Mouse (Mus musculus) testis, postnatal 14 days (tissue): ENCODE measurements at regions not wholly inside any gene's neighbourhood (a gene's known extent, or its start where the extent isn't known, plus 50 kb on each side); places are given as distances from the start of the nearest gene placed in this dataset.
"Not testable (repeated sequence)": the region's sequence is repeated elsewhere in the genome, so short reads cannot be mapped to it uniquely, and the experiment has no call there.

ENCODE experiments used
- DNase-seq: peaks from one replicate; pipeline ENCODE4 v3.0.0; 2021; ENCODE audit warnings: low spot score

DNA sequence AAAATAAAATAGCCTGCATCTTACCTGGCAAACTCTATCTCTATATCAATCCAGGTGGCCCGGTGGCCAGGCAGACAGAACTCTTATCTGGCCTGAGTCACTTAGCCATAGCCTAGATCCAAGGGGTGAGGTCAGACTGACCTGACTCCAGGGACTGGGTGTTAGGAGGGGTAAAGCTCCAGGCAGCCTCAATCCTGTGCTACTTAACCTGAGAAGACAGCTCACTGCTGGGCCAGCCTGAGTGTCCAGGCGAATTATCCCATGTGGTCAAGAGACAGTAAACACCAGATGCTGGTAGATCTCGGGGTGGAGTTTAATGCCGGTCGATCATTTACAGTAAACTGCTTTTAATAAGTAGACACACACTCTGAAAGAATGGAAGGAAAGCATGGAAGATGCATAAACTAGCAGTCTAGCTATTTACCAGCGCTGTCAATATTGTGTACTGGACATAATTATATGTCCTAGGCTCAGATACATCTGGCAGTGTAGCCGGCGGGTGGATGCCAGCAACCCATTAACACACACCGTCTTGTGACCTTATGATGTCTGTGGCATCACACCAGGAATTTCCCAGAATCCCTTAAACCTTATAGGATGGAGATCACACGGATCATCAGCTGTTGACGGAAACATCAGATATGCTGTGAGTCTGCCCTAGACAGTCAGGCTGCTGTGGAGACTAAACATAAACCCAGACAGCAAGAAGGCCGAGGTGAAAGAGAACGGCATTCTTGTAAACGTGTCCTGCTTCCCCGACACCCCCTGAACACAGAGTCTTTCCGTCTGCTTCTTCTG is 153.9 kb upstream of the Ubl3 start:
- no peak for DNase-seq

DNA sequence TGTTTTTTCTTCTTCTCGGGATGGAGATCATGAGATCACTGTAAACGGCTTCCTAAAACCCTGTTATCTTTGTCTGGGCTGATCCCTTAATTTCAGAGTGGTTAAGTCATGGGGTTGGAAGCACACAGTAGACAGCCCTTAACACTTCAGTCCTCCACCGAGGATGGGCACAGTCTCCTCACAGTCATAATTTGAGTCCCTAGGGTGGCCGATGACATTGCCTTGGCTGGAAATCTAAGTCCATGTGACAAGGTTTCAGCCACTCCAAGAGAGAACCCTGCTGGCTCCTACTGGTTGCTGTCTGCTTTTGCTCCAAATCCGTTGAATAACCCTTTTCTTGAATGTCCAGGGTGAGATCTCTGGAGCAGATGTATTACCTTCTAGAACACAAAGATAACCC is 152.2 kb upstream of the Ubl3 start:
- DNase-seq: no peak

DNA sequence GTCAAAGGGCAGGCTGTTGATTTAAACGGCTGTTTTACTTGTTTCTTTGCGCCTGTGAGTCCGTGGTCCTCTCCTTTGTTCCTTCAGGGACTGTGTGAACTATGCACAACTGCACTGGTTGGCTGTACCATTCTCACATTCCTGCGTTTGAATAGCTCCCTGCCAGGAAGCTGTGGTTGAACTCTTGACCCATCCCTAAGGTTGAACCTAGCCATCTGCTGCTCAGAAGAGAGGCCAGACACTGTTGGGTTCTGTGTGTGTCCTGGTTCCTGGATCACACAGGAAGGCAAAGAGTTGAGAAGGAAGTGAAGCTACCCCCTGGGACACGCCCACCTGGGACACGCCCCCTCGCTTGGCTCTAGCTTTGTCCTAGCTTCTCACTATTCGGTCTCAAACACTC is 149.3 kb upstream of the Ubl3 start:
- no peak for DNase-seq

DNA sequence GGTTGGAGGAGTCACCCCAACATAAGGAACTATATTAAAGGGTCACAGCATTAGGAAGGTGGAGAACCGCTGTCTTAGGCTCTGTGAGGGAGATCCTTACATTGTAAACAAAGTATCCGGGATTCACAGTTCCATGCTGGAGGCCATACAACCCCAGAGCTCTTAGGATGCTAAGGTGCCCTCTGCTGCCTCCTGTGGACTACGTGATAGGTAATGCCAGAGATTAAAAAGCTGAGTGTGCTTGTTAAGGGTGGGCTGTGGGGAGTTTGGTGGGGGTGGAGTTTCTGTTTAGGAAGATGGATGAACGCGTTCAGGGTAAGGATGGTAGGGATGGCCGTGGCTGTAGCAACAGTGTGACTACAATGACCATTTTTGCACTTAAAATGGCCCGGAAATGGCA is 148.4 kb upstream of the Ubl3 start:
- no peak for DNase-seq

DNA sequence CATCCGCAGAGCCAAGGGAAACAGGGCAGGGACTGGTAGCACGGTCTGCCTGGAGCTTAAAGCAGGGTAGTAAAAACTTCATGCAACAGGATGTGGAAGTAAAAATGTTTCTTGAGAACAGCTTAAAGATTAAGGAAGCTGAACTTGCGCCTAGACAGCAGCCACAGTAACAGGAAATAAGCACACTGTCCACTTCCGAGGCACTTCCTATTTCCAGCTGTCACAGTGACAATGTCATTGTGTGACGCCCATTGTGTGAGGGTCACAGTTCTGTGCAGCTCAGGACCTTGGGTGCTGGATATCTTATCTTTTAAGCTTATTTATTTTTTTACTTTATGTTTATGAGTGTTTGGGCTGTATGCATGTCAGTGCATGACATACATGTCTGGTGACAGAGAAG is 147.7 kb upstream of the Ubl3 start:
- no peak for DNase-seq

DNA sequence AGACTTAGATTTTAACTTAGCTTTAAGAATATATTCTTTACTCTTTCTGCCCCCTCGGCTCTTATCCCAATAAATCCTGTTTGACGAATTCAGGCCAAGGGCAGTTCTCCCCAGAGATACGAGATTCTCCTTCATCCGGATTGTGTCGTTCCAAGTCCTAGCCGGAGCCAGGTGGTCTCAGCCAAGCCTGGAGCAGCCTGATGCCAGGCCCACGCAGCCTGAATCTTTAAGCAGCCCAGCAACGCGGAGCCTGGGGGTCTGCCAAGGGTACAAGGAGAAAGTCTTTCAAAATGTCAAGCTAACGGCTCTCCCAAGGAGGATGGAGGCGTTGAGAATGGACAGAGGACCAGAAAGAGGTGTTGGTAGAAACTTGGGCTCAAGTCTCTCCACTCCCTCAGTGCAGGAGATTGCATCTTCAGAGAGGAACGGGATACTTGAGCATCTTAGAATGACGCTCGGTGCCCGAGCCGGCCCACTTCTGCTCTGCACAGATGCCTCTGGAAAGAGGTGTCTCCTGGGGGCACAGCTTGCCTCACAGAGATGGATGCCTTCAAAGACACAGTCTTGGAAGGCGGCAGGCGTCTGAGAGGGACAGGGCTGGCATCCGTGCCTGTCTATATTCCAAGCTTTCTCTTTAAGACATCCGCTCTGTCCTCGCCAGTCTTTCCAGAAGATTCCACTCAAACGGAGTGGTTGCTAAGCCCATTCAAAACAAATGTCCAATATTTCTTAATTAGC is 145.2 kb upstream of the Ubl3 start:
- DNase-seq: no peak

DNA sequence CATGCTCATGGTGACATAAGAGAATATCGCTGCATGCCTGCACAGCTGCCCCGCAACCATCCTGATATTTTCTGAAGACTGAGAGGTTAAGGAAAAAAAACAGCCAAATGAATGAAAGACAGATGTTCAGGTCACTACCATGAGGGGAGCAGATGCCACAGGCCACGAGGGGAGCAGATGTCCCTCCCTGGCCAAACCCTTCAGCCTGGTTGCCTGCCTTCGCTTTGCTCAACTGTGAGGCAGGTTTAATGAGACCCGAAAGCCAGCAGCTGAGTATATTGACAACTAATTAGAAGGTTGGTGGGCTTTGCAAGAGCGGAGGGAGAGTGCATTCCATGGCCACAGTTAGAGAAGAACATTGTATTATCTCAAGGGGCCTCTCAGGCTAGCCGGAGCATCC is 141.8 kb upstream of the Ubl3 start:
- DNase-seq: no peak

DNA sequence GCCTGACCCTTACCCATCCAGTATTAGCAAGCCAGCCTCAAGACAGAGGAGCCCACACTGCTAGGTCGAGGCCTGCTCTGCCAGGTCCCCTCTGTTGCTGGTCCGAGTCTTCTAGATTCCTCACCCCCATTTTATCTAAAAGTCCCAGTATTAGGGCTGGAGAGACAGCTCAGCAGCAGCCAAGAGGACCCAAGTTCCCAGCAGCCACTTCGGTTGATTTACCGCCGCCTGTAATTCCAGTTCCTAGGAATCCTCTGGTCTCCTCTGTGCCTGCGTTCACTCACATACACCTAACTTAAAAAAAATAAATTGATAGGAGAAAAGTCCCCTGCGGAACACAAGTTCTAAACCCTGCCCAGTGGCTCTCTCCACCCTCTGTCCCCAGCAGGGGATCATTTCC is 138.9 kb upstream of the Ubl3 start:
- no peak for DNase-seq

DNA sequence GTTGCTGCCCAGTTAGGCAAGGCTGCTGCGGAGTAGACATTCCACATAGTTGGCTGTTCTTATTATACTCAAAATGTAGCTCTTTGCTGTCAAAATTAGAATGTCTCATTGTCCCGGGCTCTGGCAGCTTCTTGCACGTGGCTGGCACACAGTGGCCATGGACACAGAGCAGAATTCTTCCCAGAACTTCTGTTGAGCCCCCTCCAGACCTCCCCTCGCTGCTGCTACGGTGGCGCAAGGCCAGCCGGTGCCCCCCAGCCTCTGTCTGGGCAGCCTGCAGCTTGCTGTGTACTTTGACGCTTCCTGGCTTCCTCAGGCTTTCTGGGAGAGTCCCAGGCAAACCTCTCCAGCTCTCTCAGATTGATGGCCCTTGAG is 138.2 kb upstream of the Ubl3 start:
- peak; percentile 41 for DNase-seq

DNA sequence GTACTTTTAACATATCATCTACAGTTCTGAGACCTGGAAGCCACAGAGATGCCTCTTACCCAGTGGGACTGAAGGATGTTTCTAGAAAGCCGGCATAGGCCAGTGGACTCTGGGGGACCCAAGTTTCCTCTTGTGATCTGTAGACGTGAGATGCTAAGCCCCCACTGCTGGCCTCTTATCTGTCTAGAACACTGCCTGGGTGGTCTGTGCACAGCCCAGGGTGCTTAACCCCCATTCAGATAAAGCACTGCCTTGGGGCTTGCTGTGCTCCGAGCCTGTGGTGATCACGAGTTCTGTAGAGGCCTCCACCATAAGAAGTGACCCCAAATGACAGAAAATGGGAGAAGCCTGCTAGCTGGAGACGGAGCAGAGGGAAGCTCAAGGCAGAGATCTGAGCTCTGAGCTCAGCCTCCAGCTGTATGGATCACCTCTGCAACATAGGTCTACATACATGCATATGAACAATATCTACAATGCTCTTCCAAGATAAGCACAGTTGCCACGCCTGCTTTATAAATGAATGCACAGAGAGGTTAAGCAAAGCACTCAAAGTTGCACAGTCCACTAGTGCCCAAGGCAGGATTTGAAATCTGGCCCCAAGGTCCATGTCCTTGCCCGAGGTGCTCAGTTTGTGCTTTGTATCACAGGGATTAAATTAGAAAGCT is 137.7 kb upstream of the Ubl3 start:
- no peak for DNase-seq

DNA sequence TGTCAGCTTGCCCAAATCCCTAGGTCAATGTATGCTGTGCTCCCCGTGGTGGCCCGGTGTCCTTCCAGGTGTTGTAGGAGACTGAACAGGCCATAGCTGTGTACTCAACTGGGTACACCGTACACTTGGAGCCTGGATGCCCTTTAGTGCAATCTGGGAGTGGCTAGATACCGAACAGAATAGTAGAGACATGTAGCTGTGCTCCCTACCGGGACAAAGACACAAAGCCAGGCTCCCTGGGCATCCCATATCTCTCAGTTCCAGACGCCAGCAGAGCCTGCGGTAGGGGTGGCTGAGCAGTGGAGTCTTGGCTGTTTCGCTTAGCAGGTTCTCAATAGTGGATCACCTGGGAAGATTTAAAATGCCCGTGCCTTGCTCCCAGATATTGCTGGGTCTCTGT is 136.7 kb upstream of the Ubl3 start:
- no peak for DNase-seq

DNA sequence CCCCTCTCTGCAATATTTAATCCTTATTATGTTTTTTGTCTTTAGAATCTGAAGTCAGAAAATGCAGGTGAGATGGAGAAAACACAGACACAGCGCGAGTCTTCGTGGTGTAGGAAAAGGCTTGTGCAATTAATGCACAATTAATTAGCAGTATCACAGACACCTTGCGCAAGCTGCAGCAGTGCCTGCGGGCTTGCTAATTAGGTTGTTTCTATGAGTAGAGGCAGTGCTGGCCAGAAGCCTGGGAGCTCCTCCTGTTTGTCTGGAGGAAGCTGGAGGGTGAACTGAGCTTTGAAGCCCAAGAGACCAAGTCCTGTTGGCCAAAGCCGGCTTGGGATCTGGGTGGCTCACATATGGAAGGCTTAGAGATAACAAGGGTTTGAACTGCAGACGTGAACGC is 135.9 kb upstream of the Ubl3 start:
- DNase-seq: no peak

DNA sequence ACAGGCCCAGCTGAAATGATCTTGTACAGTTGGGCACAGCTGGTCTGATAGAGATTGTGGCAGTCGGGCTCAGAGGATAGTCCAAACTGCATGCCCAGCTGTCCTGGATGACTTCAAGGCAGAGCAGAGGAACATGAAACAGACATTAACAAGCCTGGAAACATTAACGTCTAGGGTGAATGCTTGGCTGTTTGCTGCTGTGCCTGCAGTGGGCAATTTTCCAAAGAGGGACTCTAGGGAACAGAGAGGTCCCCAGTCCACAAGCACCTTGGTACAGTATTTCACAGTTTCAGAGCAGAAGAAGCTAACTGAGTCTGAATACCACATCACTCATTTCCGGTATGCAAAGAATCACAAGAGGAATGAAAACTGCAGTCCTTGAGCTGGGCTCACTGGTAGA is 135.2 kb upstream of the Ubl3 start:
- DNase-seq: no peak

DNA sequence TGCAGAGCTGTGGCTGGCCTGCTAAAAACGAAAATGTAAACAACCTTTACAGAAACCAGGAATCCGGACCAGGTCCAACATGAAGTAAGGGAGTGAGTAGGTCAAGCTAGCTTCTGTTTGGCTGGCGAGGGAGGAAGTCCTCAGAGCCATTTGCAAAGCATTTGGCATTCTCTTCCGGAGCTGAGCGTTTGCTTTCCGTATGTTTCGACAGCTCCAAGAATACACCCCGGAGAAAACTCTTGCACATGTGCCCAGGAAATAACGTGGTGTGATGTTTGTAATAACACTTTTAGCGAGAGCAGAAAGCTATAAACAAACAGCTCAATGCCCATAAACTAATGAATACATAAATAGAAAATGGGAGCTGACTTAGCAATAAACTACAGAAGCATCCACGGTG is 131.6 kb upstream of the Ubl3 start:
- DNase-seq: no peak

DNA sequence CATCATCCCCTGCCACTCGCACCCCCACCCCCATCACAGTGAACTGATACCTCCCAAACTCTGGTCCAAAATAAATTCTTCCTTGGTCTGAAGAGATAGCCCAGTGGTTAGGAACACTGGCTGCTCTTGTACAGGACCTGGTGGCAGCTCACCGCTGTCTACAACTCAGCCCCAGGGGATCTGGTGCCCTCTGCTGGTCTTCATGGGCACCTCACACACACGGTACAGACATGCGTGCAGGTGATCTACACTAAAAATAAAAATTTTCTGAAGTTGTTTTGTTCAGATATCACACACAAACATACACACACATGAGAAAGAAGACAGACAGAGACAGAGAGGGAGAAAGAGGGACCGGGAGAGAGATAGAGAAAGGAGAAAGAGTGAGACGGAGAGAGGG is 130.0 kb upstream of the Ubl3 start:
- no peak for DNase-seq

DNA sequence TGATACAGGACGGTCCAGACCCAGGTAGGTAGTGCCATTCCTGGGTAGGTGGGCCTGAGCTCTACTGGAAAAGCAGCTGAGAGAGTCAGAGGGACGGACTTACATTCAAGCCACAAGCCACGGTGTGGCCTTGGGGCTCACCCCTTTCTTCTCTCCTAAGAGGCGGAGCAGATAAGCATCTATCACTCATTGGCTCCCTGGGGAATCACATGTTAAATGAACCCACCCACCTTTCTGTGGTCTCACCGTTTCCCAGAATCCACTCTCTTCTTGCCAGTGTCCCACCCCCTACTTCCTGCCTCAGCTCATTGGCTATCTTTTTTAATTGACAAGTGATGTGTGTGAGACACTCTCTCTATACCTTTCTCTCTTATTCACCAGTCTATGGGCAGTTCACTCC is 127.8 kb upstream of the Ubl3 start:
- no peak for DNase-seq

DNA sequence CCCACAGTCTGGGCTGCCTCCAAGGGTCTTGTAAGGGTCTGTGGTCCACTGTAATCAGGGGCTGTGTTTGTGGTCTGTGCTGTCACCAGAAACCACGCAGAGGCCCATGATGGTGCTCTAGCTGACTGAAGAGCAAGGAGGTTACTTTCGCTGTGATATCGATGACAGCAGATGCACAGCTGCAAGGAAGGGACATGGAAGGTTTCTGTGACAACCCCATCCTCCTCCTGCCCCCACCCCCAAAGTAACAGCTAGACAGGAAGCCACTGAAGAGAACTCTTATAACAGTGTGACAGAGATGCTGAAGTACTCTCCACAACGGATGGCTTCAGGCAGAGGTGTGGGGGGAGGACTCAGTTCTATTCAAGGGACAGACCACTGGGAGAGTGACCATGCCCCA is 127.0 kb upstream of the Ubl3 start:
- DNase-seq: no peak

DNA sequence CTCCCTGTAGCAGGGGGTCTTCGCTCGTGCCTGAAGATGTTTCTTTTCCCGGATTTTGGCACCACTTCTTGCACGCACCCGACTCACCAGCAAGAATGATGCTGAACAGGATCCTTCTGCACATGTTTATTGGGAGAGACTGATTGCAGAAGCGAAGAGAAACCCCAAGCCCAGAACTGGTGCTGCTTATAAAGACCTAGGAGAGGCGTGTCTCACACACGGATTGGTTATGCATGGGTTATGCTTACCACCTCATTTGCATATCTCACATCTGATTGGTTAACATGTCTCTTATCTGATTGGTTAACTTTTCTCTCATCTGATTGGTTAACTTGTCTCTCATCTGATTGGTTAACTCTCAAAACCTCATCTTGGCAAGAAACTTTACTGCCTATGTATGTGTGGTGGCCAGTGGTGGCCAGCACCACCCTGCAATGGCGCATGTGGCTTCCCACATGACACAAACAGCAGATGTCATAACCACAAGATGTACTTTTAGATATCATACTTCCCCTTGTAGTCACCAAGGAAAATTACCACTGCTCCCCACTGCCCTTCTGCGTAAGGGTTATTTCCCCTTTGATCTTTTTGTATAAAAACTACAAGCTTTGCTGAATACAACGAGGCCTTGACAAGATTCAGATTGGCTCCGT is 125.8 kb upstream of the Ubl3 start:
- DNase-seq: not testable (repeated sequence)

DNA sequence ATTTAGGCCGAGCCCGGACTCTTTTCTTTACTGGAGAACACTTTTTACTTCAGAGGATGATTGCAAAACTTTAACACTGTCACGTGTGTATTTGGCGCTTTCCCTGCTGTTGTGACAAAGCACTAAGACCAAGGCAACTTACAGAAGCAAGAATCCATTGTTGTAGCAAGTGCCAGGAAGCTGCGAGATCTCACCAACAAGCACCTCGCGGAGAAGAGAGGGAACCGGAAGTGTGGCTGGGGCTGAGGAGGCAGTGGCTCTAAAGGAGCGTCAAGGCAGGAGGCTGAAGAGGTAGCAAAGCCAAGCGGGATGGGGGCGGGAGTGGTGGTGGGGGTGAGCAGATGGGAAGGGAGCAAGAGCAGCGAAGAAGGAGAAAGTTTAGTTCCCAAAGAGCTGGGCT is 121.7 kb upstream of the Ubl3 start:
- no peak for DNase-seq

DNA sequence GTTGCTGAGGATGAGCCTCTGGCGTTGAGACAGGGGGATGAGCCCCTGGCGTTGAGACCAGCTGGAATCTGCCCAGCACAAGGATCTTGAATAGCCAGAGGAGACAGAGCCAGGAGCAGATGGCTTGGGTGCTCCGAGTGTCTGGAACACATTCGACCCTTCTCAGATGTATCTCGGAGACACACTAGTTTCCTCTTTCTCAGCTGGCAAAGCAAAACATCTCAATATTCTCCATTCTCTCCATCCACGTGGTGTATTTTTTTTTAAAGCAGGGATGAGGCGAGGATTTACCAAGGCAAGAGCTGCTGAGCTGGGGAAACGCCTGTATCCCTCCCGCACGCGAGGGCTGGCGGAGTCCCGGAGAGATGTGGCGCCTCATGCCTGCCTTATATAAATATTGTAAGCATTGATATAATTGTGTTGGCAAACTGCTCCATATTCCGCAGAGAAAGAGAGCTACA is 109.7 kb upstream of the Ubl3 start:
- DNase-seq: no peak

DNA sequence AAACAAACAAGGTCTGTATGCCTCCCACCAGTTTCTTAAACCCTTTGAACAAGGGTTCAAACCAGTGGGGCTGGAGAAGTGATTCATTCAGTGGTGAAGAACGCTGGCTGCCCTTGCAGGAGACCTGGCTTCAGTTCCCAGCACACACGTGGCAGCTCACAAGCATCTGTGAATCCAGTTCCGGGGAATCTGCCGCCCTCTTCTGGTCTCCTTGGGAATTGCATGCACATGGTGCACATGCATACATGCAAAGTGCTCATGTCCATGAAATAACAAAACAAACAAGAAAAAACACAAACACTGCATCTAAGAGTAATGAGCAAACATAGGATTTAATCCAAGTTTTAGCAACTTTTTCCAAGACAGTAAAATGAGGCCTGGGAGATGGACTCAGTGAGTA is 108.5 kb upstream of the Ubl3 start:
- DNase-seq: peak; percentile 56

DNA sequence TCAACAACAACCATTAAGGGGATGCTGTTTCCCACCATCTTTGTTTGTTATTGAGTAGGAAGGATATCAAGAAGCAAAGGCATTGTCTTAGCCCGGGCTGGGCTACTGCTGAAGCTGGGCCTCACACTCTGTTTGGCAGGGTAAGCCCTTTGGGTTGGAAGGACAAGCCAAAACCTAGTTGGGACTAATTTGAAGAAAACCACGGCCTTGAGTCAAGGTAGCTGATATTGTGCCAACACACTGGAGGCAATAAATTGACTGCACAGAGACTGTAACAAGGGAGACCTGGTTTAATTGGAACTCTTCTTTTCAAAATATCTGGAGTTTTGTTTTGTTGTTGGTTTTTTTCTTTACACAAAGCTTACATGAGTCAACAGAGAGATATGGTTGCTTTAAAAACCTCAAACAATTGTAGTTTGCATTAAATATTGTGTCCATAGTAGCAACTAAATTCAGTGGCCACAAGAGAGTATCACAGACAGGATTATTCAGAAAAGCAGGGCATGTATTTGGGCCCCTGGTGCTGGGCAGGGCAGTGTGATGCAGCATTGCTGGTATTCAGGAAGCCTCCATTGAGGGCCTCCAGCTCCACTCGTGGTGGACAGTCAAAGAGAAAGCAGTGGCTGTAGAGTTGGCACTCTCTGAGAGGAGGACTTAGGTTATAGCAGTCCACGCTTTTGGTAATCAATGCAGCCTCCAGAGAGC is 105.5 kb upstream of the Ubl3 start:
- no peak for DNase-seq
